Mouse (Mus musculus) small intestine, adult 2 months (tissue): ENCODE measurements at regions not wholly inside any gene's neighbourhood (a gene's known extent, or its start where the extent isn't known, plus 50 kb on each side); places are given as distances from the start of the nearest gene placed in this dataset.

ENCODE experiments used
- CTCF ChIP-seq: fragments of 200-500 bp; IDR thresholded peaks from 2 replicates; pipeline ENCODE4 v1.5.1; 2012; ENCODE audit warnings: low read depth, mild to moderate bottlenecking, control low read depth, inconsistent platforms, low read length, moderate library complexity, mixed read lengths; ENCODE audit not compliant: insufficient replicate concordance, insufficient read length; ENCODE audit errors: extremely low read depth
- POLR2A ChIP-seq: fragments of 200-500 bp; IDR thresholded peaks from 2 replicates; pipeline ENCODE4 v1.6.1; 2012; ENCODE audit warnings: low read depth, mild to moderate bottlenecking, control low read depth, inconsistent platforms, low read length, moderate library complexity

- TF ChIP-seq CTCF: no peak
- no peak for TF ChIP-seq POLR2A
Observed at GRCm38 (mm10) chr8:15670298-15670697, 624.4 kb upstream of the BB014433 start.
